Mouse (Mus musculus) stomach, postnatal 0 days (tissue): ENCODE measurements around the gene 1110051M20Rik.

Experiments used
- CTCF ChIP-seq: IDR thresholded peaks from 2 replicates; pipeline ENCODE4 v1.5.1; 2016; ENCODE audit warnings: antibody characterized with exemption, low read depth, mild to moderate bottlenecking, moderate library complexity
- EP300 ChIP-seq: optimal IDR thresholded peaks from 2 replicates; pipeline ENCODE3; 2016; ENCODE audit warnings: antibody characterized with exemption

DNA sequence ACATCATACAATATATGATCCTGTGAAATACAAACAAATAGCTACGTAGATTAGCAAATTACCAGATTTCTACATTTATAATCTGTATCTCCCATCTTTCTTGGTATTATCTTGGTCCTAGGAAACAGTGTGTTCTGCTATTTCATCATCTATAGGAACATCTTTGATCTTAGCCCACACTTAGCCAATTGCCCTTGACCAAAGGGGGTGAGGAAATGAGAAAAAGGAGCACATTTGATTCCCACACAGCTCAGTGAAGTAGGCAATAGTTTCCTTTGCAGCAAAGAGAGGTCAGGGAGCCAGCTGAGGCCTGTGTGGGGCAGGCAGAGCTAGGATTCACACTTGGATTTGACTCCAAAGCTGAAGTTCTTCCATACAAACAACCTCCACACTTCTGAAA lies 18.2 kb downstream of the 1110051M20Rik start:
- TF ChIP-seq CTCF (no peak), EP300 (no peak)
